Mouse (Mus musculus) midbrain, embryonic 10.5 days (tissue): ENCODE measurements around the gene Syndig1. TPM values are rescaled to one million over a fixed set of nuclear protein-coding genes. Genes with fewer than 3 reads are reported as not detected.
A peak's percentile ranks its signal among the peaks of the same experiment; 100 is the strongest.

ENCODE experiments used
- DNase-seq: peaks from one replicate; pipeline ENCODE4 v3.0.0-alpha.2; 2017; ENCODE audit warnings: low spot score
- H3K27ac ChIP-seq: fragments of 300-500 bp; sonication (generic); replicated peaks from 2 replicates; pipeline ENCODE4 v1.5.1; 2016; ENCODE audit warnings: mild to moderate bottlenecking
- H3K27me3 ChIP-seq: fragments of 300-500 bp; sonication (generic); 2 replicates; pipeline ENCODE4 v1.6.1; 2016; ENCODE audit warnings: low read depth, mild to moderate bottlenecking; ENCODE audit not compliant: poor library complexity, severe bottlenecking
- H3K36me3 ChIP-seq: fragments of 300-500 bp; sonication (generic); 2 replicates; pipeline ENCODE4 v1.6.1; 2016; ENCODE audit warnings: mild to moderate bottlenecking, moderate library complexity
- H3K4me1 ChIP-seq: fragments of 300-500 bp; sonication (generic); 2 replicates; pipeline ENCODE4 v1.6.1; 2016
- H3K4me3 ChIP-seq: fragments of 300-500 bp; sonication (generic); 2 replicates; pipeline ENCODE4 v1.5.1; 2016; ENCODE audit warnings: mild to moderate bottlenecking, moderate library complexity
- H3K9me3 ChIP-seq: fragments of 300-500 bp; sonication (generic); replicated peaks from 2 replicates; pipeline ENCODE4 v1.6.1; 2016; ENCODE audit warnings: mild to moderate bottlenecking
- WGBS: fragments of 180-500 bp; shearing (Covaris S2); methylation state at CpG from one replicate; pipeline ENCODE4 v1.1.7; 2016; 5-methylcytosine and 5-hydroxymethylcytosine counted together
- polyA plus RNA-seq: library from polyadenylated mRNA; unstranded; fragments of >200 nt; fragmentation: Nextera tagmentation; extraction: Ambion mirVana; gene quantifications from 2 replicates; pipeline ENCODE4 v1.2.1, GENCODE M21; 2016

Gene Syndig1
- polyA plus RNA-seq, 1 experiment from 2014 or later = 3.0 TPM

DNA sequence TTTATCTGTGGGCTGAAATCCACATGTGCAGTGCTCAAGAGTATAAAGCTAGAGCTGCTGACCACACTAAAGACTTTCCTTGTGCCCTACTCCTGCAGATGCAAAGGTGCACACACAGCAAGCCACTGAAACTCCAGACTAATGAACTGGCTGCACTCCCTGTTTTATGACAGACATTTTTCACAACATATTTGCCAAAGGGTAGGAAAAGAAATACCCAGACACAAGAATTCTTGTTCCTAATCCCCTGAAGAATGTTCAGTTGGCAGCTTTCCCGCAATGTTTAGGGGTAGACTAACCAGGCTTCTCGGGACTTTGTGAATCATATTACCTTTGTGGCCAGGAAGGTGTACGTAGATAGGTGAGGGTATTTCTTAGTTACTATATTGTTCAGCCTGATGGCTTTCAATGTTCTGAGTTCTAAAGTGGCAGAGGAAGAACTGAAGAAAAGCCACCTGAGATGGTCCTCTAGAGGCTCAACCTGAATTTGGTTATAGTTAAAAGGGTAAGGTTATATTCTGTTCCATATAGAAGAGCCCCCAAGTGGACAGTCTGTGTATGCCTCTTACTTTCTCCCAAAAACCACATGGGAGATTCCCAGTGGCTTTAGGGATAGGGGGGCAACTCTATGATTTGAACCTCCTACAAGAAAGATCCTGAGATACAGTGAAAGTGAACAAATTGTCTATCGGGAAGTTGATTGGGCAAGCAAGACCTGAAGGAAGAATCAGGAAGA, 169.5 kb downstream of the Syndig1 start:
- no peaks in the 10 kb centered on the region for H3K27me3 ChIP-seq
- no peak overlapping the region for H3K27ac ChIP-seq
- 82% methylated on average over 4 of the region's 4 CpGs for WGBS
- 0 out of 2 replicates have a peak, but pooled peaks cover 7% of the 10 kb centered on the region for H3K4me1 ChIP-seq
- H3K36me3 ChIP-seq = no peaks in the 10 kb centered on the region
- H3K9me3 ChIP-seq = no peaks in the 10 kb centered on the region
- DNase-seq = no peak
- H3K4me3 ChIP-seq = no peak overlapping the region

DNA sequence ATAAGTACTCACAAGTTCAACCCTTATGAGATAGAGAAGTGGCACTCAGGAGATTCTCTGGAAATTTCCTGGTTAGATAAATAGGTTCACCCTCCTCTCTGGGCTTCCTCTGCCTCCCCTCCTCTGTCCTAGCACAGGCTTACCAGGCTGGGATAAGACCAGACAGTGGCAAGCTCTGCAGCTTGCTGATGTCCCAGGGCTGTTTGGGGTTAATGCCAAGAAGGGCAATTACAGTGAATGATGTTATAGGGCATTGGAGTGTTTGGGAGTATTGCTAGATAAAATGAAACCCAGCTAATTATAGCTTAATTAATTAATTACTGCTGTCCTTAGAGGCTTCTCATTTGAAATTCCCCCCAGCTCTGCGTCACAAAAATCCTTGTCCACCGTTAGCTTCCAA, 171.6 kb downstream of the Syndig1 start:
- Histone ChIP-seq H3K27me3 (no peaks in the 10 kb centered on the region), H3K4me1 (0 out of 2 replicates have a peak, but pooled peaks cover 7% of the 10 kb centered on the region), H3K36me3 (no peaks in the 10 kb centered on the region), H3K9me3 (no peaks in the 10 kb centered on the region), H3K4me3 (no peak overlapping the region), H3K27ac (no peak overlapping the region)
- WGBS = 94% methylated on average over 2 of the region's 2 CpGs
- DNase-seq = no peak

DNA sequence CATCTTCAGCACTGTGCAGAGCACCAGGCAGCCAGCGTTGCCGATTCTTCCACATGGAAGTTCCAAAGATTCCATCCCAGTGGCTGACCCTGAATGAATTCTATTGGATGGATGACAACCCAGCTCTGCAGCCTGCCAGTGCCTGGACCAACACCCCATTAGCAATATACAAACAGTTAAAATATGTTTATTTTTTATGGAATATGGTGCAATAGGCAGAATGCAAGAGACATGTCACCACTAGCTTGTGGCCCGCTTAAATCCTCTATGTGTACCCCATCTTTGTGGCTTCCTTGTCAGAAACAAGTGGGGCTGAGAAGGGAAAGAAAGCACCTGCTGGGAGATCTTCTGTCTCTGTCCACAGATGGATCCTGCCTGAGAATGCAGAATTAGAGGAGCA, 174.5 kb downstream of the Syndig1 start:
- DNase-seq = no peak
- WGBS = 96% methylated on average over 3 of the region's 3 CpGs
- Histone ChIP-seq H3K27me3 (no peaks in the 10 kb centered on the region), H3K27ac (no peak overlapping the region), H3K4me1 (no peaks in the 10 kb centered on the region), H3K9me3 (no peaks in the 10 kb centered on the region), H3K36me3 (no peaks in the 10 kb centered on the region), H3K4me3 (no peak overlapping the region)

GRCm38 (mm10) chr2:150012787-150013346, 183.9 kb downstream of the Syndig1 start:
- H3K4me3 ChIP-seq = no peak overlapping the region
- no peak overlapping the region for H3K27ac ChIP-seq
- no peaks in the 10 kb centered on the region for H3K36me3 ChIP-seq
- no peaks in the 10 kb centered on the region for H3K27me3 ChIP-seq
- H3K9me3 ChIP-seq = no peaks in the 10 kb centered on the region
- H3K4me1 ChIP-seq = peaks cover 10% of the 10 kb centered on the region; the same call in 1 of the 2 replicates
- 86% methylated on average over 6 of the region's 6 CpGs for WGBS
- no peak for DNase-seq

- no peaks in the 10 kb centered on the region for H3K27me3 ChIP-seq
- no peak overlapping the region for H3K27ac ChIP-seq
- WGBS = 66% methylated on average over 4 of the region's 4 CpGs
- H3K36me3 ChIP-seq = no peaks in the 10 kb centered on the region
- DNase-seq = no peak
- peaks cover 10% of the 10 kb centered on the region; the same call in 1 of the 2 replicates for H3K4me1 ChIP-seq
- H3K4me3 ChIP-seq = no peak overlapping the region
- no peaks in the 10 kb centered on the region for H3K9me3 ChIP-seq
Observed at GRCm38 (mm10) chr2:150013785-150014184, 184.8 kb downstream of the Syndig1 start.

- WGBS = 74% methylated on average over 5 of the region's 5 CpGs
- no peak overlapping the region for H3K27ac ChIP-seq
- DNase-seq = no peak
Observed at GRCm38 (mm10) chr2:150016303-150016702, 187.3 kb downstream of the Syndig1 start.

DNA sequence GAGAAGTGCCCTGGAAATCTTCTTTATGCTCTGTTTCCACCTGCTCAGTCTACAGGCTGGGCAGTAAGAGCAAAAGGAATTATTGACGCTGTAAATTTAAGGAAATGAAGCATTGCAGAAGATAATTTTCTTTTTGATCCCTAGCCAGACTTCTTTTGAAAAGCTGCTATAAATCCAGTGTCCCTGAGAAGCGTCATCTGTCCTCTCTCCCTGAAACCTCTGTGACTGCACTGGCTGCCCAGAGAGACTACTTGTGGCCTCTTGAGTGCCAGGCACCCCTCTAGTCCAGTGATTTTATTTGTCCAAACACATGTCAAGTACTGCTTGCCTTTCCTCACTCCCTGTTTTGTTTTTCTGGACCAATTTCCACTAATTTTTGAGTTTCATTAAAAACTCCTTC, 191.7 kb downstream of the Syndig1 start:
- Histone ChIP-seq H3K4me3 (no peak overlapping the region), H3K9me3 (no peaks in the 10 kb centered on the region), H3K27ac (no peak overlapping the region), H3K27me3 (no peaks in the 10 kb centered on the region), H3K4me1 (peaks cover 10% of the 10 kb centered on the region; the same call in 1 of the 2 replicates), H3K36me3 (no peaks in the 10 kb centered on the region)
- WGBS = 82% methylated on average over 2 of the region's 2 CpGs
- DNase-seq = no peak

More at GRCm38 (mm10) chr2:150016303-150016702, 187.3 kb downstream of the Syndig1 start:
- no peaks in the 10 kb centered on the region for H3K27me3 ChIP-seq
- H3K4me1 ChIP-seq = peaks cover 10% of the 10 kb centered on the region; the same call in 1 of the 2 replicates
- H3K9me3 ChIP-seq = no peaks in the 10 kb centered on the region
- no peak overlapping the region for H3K4me3 ChIP-seq
- no peaks in the 10 kb centered on the region for H3K36me3 ChIP-seq

- no peaks in the 10 kb centered on the region for H3K36me3 ChIP-seq
- peak; percentile 15 for DNase-seq
- H3K4me3 ChIP-seq = no peak overlapping the region
- H3K27ac ChIP-seq = no peak overlapping the region
- no peaks in the 10 kb centered on the region for H3K27me3 ChIP-seq
- no peaks in the 10 kb centered on the region for H3K4me1 ChIP-seq
- WGBS = 21% methylated on average over 2 of the region's 2 CpGs
- H3K9me3 ChIP-seq = no peaks in the 10 kb centered on the region
Observed at GRCm38 (mm10) chr2:150023873-150024339, 194.9 kb downstream of the Syndig1 start.

GRCm38 (mm10) chr2:150043531-150043930, 214.5 kb downstream of the Syndig1 start:
- H3K4me1 ChIP-seq = no peaks in the 10 kb centered on the region

More at GRCm38 (mm10) chr2:150043531-150043930, 214.5 kb downstream of the Syndig1 start:
- Histone ChIP-seq H3K4me3 (no peak overlapping the region), H3K27ac (no peak overlapping the region), H3K9me3 (no peaks in the 10 kb centered on the region; the same call in 1 of the 2 replicates), H3K27me3 (no peaks in the 10 kb centered on the region), H3K36me3 (no peaks in the 10 kb centered on the region)
- no peak for DNase-seq
- 84% methylated on average over 7 of the region's 7 CpGs for WGBS

Other genes starting within 250 kb of the Syndig1 start
- gene C530025M09Rik, start 2.0 kb downstream of the Syndig1 start, polyA plus RNA-seq = 0.27 and 0.71 TPM in 2 replicates